Mouse (Mus musculus) B cell, adult (primary cell): ENCODE data around the gene Rmnd1. TPM values are rescaled to one million over a fixed set of nuclear protein-coding genes. Genes with fewer than 3 reads are reported as not detected.

Experiments used
- total RNA-seq: library from RNA; stranded (reverse); gene quantifications from 4 replicates; pipeline ENCODE4 v1.2.4, GENCODE M21; 2023; ENCODE audit not compliant: inconsistent age

Gene Rmnd1
- total RNA-seq: 49.3 to 56.9 TPM (median 54.7 TPM) in 4 replicates

DNA sequence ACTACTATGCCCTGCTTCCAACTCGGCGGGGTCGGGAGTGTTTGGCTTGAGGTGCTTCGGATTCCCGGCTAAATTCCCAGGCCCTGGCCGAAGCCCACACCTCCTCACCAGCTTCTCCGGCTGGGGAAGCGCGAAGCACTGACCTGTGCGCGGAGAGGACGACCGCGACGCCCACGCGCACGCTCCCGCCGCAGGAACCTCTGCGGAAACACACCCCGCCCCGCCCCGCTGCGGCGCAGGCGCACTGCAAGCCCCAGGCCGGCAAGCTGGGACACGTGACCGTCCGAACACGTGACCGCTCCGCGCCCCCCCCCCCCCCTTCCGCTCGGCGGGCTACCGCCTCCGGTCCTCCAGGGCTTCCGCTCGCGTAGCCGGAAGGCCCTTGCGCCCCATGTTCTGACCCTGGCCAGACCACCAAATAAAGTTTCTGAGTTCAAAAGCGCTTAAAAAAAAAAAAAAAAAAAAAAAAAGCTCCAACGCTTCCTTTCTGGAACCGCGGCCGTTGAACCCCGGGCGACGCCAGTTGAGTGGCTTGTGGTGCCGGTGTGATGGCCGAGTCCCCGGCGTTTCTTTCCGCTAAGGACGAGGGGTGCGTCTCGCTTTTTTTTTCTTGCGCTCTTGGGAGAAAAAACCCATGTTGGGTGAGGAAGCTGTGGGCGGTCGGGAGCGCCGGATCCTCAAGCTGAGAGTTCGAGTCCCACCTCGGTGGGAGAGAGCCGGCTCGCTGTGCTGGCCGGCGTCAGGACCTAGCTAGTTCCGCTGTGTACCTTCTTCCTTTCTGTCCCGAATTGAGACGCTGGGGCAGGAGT, at the start of gene Rmnd1, which contains the start of gene Armt1:
TSS of gene Rmnd1 (minus strand) at position 266 of the 809 bp plus-strand sequence.
TSS of gene Armt1 (plus strand) at position 345 of the 809 bp plus-strand sequence.

GRCm38 (mm10) chr10:4387701-4388383, 44.3 kb downstream of the Rmnd1 start, which contains the start of gene Zbtb2:
Gene Zbtb2 (minus strand): TSS chr10:4388108.

Other genes starting within 250 kb of the Rmnd1 start
- 18.6 to 22.6 TPM (median 20.4 TPM) in 4 replicates for gene Akap12, start 166.0 kb downstream of the Rmnd1 start, total RNA-seq
- 28.4 to 32.4 TPM (median 30.5 TPM) in 4 replicates for gene Zbtb2, start 44.3 kb downstream of the Rmnd1 start, total RNA-seq
- 21.1 to 28.8 TPM (median 23.6 TPM) in 4 replicates for gene Armt1, start 79 bp upstream of the Rmnd1 start, total RNA-seq
- 1.0 TPM in 1 of 4 replicates, not detected in the others for gene Ccdc170, start 50.1 kb upstream of the Rmnd1 start, total RNA-seq
- 4.8 to 5.3 TPM (median 4.8 TPM) in 4 replicates for gene Esr1, start 179.2 kb upstream of the Rmnd1 start, total RNA-seq